Mouse (Mus musculus) heart, embryonic 11.5 days (tissue): ENCODE data around the gene Slc44a4. TPM values are rescaled to one million over a fixed set of nuclear protein-coding genes. Genes with fewer than 3 reads are reported as not detected.

ENCODE experiments used
- ATAC-seq: fragments of 200-750 bp; cut with Nextera tagmentation; replicated peaks from 2 replicates; pipeline ENCODE4 v1.8.0; 2017; ENCODE audit warnings: moderate library complexity; ENCODE audit not compliant: insufficient number of reproducible peaks, low FRiP score, low TSS enrichment
- H3K27ac ChIP-seq: fragments of 300-500 bp; sonication (generic); 2 replicates; pipeline ENCODE4 v1.5.1; 2014; ENCODE audit warnings: mild to moderate bottlenecking, low read depth, low read length
- H3K27me3 ChIP-seq: fragments of 300-500 bp; sonication (generic); 2 replicates; pipeline ENCODE4 v1.6.1; 2014; ENCODE audit warnings: mild to moderate bottlenecking, low read length, mixed read lengths; ENCODE audit not compliant: control insufficient read depth, insufficient read depth
- H3K36me3 ChIP-seq: fragments of 300-500 bp; sonication (generic); 2 replicates; pipeline ENCODE4 v1.6.1; 2014; ENCODE audit warnings: mild to moderate bottlenecking, low read length, moderate library complexity, mixed read lengths; ENCODE audit not compliant: control insufficient read depth, insufficient read depth
- H3K4me1 ChIP-seq: fragments of 300-500 bp; sonication (generic); 2 replicates; pipeline ENCODE4 v1.6.1; 2014; ENCODE audit warnings: low read length; ENCODE audit not compliant: control insufficient read depth, insufficient read depth
- H3K4me2 ChIP-seq: fragments of 300-500 bp; sonication (generic); 2 replicates; pipeline ENCODE4 v1.6.1; 2014; ENCODE audit warnings: mild to moderate bottlenecking, moderate library complexity
- H3K4me3 ChIP-seq: fragments of 300-500 bp; sonication (generic); 2 replicates; pipeline ENCODE4 v1.5.1; 2014; ENCODE audit warnings: low read depth, low read length
- H3K9ac ChIP-seq: fragments of 300-500 bp; sonication (generic); 2 replicates; pipeline ENCODE4 v1.6.1; 2014; ENCODE audit warnings: mild to moderate bottlenecking, low read depth, low read length, moderate library complexity
- H3K9me3 ChIP-seq: fragments of 300-500 bp; sonication (generic); replicated peaks from 2 replicates; pipeline ENCODE4 v1.6.1; 2016; ENCODE audit warnings: low read length; ENCODE audit not compliant: control insufficient read depth
- WGBS: fragments of 180-500 bp; shearing (Covaris S2); extraction: QIAGEN DNeasy Blood & Tissue Kit; methylation state at CpG from one replicate; pipeline ENCODE4 v1.1.7; 2014; ENCODE audit not compliant: insufficient replicate concordance; 5-methylcytosine and 5-hydroxymethylcytosine counted together
- polyA plus RNA-seq: library from polyadenylated mRNA; unstranded; fragments of >200 nt; fragmentation: Nextera tagmentation; extraction: Ambion mirVana; gene quantifications from 2 replicates; pipeline ENCODE4 v1.2.1, GENCODE M21; 2014

Gene Slc44a4
- polyA plus RNA-seq, 1 experiment from 2014 or later, result 0.13 TPM

DNA sequence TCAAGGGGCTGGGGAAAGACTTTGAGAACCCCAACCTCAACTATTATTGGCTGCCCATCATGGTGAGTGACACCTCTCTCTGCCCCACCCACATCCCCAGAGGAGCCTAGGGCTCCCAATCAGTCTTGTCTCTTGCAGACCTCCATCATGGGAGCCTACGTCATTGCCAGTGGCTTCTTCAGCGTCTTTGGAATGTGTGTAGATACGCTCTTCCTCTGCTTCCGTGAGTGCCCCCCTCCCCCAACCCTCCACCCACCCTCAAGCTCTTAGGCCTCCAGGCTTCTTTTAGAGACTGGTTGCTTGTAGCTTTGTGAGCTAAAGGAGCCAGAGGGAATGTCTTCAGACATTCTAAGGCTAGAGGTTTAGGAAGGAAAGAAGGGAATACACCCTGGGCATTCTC lies 14.6 kb downstream of the Slc44a4 start:
- no peak overlapping the region for H3K27ac ChIP-seq
- no peak overlapping the region for H3K4me2 ChIP-seq
- peaks cover 7% of the 10 kb centered on the region; the same call in 1 of the 2 replicates for H3K4me1 ChIP-seq
- no peak overlapping the region for H3K4me3 ChIP-seq
- H3K27me3 ChIP-seq, result no peaks in the 10 kb centered on the region
- ATAC-seq, result no peak
- no peak overlapping the region for H3K9ac ChIP-seq
- H3K9me3 ChIP-seq, result no peaks in the 10 kb centered on the region
- 32% methylated on average over 4 of the region's 4 CpGs for WGBS
- 0 out of 2 replicates have a peak, but pooled peaks cover 2% of the 10 kb centered on the region for H3K36me3 ChIP-seq

DNA sequence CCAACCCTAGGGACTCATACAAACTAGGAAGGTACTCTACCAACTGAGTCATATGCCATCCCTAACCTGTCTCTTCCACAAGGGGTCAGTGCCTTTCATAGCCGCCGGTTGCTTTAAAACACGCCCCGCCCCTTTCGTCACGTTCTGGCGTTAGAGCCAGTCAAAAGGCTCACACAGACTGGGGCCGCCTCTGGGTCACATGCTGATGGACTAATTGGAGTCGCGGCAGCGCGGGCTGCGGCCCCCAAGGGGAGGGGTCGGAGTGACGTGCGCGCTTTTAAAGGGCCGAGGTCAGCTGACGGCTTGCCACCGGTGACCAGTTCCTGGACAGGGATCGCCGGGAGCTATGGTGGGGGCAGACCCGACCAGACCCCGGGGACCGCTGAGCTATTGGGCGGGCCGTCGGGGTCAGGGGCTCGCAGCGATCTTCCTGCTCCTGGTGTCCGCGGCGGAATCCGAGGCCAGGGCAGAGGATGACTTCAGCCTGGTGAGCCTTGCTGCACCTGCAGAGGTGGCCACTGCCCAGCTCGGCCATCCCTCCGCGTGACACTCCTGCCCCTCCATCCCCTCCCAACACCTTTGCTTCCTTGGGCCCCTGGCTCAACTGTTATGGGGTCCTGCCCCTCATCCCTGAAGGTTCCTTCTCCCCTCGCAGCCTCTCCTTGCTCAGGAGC lies 16.9 kb downstream of the Slc44a4 start, which contains the start of gene Neu1:
Gene Neu1, plus strand, starts transcription at position 193 of the 674 bp plus-strand sequence.
- WGBS, result 1% methylated on average over 38 of the region's 38 CpGs
- Histone ChIP-seq H3K27me3 (no peaks in the 10 kb centered on the region), H3K36me3 (0 out of 2 replicates have a peak, but pooled peaks cover 4% of the 10 kb centered on the region), H3K4me2 (peak within 1 kb of the TSS; percentile 97), H3K4me1 (peaks cover 7% of the 10 kb centered on the region; the same call in 1 of the 2 replicates), H3K27ac (no peak within 1 kb of the TSS), H3K9me3 (no peaks in the 10 kb centered on the region), H3K4me3 (peak within 1 kb of the TSS; percentile 68), H3K9ac (peak within 1 kb of the TSS; percentile 80)
- peak; percentile 92 for ATAC-seq

DNA sequence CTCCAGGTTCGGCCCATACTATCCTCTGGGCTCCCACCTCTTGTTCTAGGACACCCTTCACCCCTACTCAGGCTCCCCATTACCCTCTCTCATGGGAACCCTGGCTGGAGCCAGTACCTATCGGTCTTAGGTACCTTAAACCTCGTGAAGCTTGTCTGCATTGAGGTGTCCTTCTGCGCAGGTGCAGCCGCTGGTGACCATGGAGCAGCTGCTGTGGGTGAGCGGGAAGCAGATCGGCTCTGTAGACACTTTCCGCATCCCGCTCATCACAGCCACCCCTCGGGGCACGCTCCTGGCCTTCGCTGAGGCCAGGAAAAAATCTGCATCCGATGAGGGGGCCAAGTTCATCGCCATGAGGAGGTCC lies 17.5 kb downstream of the Slc44a4 start:
- no peak; the same call in 1 of the 2 replicates for ATAC-seq
- Histone ChIP-seq H3K4me2 (peak overlapping the region; percentile 97), H3K27me3 (no peaks in the 10 kb centered on the region), H3K27ac (no peak overlapping the region), H3K9ac (peak overlapping the region; percentile 80), H3K36me3 (0 out of 2 replicates have a peak, but pooled peaks cover 4% of the 10 kb centered on the region), H3K4me1 (peaks cover 7% of the 10 kb centered on the region; the same call in 1 of the 2 replicates), H3K4me3 (peak overlapping the region; percentile 68), H3K9me3 (no peaks in the 10 kb centered on the region)
- WGBS, result 15% methylated on average over 14 of the region's 14 CpGs

DNA sequence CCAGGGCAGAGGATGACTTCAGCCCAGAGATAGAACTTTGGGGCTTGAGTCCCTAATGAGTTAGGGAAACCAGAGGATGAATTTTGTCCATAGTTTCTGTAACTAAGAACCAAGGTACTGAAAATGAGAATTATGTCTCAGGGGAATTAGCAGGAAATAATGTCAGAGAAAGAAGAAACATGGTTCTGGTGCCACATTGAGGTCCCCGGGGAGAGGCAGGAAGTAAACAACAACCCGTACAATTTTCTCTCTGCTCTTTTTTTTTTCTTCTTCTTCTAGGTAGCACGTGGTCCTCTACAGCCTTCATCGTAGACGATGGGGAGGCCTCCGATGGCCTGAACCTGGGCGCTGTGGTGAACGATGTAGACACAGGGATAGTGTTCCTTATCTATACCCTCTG lies 18.0 kb downstream of the Slc44a4 start:
- ATAC-seq, result no peak
- Histone ChIP-seq H3K4me3 (peak overlapping the region; percentile 68), H3K9ac (peak overlapping the region; percentile 80), H3K4me1 (peaks cover 7% of the 10 kb centered on the region; the same call in 1 of the 2 replicates), H3K9me3 (no peaks in the 10 kb centered on the region), H3K27ac (no peak overlapping the region), H3K27me3 (no peaks in the 10 kb centered on the region), H3K4me2 (peak overlapping the region; percentile 97), H3K36me3 (0 out of 2 replicates have a peak, but pooled peaks cover 4% of the 10 kb centered on the region)
- 88% methylated on average over 8 of the region's 8 CpGs for WGBS

DNA sequence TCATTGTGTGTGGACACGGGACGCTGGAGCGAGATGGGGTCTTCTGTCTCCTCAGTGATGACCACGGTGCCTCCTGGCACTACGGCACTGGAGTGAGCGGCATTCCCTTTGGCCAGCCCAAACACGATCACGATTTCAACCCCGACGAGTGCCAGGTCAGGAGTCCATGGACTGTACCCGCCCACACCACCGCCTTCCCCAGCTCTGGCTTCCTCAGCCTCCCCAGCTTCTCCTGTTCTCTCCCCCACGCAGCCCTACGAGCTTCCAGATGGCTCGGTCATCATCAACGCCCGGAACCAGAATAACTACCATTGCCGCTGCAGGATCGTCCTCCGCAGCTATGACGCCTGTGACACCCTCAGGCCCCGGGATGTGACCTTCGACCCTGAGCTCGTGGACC lies 19.8 kb downstream of the Slc44a4 start:
- Histone ChIP-seq H3K9me3 (no peaks in the 10 kb centered on the region), H3K27ac (no peak overlapping the region), H3K4me2 (no peak overlapping the region; the same call in 1 of the 2 replicates), H3K4me3 (no peak overlapping the region), H3K27me3 (no peaks in the 10 kb centered on the region), H3K9ac (no peak overlapping the region), H3K36me3 (0 out of 2 replicates have a peak, but pooled peaks cover 4% of the 10 kb centered on the region), H3K4me1 (peaks cover 4% of the 10 kb centered on the region; the same call in 1 of the 2 replicates)
- 68% methylated on average over 24 of the region's 24 CpGs for WGBS
- no peak for ATAC-seq

DNA sequence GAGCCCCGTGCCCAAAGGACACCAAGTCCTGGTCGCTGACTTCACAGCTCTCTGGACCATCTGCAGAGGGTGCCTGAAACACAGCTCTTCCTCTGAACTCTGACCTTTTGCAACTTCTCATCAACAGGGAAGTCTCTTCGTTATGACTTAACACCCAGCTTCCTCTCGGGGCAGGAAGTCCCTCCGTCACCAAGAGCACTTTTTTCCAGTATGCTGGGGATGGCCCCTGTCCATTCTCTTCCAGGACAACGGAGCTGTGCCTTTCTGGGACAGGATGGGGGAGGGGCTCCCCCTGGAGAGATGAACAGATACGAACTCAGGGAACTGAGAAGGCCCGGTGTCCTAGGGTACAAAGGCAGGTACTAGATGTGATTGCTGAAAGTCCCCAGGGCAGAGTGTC lies 20.6 kb downstream of the Slc44a4 start:
- peak overlapping the region; percentile 8; the same call in 1 of the 2 replicates for H3K4me2 ChIP-seq
- H3K9ac ChIP-seq, result peak overlapping the region; percentile 16; the same call in 1 of the 2 replicates
- 0 out of 2 replicates have a peak, but pooled peaks cover 4% of the 10 kb centered on the region for H3K36me3 ChIP-seq
- no peak overlapping the region for H3K27ac ChIP-seq
- no peaks in the 10 kb centered on the region for H3K9me3 ChIP-seq
- no peak overlapping the region for H3K4me3 ChIP-seq
- 43% methylated on average over 8 of the region's 8 CpGs for WGBS
- H3K4me1 ChIP-seq, result peaks cover 4% of the 10 kb centered on the region; the same call in 1 of the 2 replicates
- no peaks in the 10 kb centered on the region for H3K27me3 ChIP-seq
- no peak for ATAC-seq

DNA sequence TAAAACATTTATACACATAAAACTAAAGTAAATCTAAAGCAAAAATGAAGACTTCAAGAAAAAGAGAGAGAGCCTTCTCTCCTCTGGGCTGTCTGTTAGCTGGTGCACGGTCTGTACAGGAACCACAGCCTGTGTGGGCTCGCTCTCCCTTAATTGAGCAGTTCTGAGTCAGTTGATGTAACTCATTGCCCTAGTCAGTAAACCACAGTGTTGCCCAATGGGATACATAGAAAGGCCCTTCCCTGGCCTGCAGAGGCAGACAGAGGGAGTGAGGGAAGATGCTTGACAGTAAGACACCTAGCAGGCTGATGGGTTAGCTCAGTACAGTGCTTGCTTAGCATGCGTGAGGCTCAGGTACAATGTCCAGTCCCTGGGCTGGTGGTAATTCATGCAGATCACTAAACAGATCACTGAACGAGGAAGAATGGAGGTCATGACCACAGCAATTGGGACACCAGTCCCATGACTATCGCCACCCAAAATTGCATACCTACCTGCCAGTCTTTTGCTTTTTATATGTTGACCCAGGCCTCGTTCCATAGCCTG lies 23.8 kb downstream of the Slc44a4 start:
- 0 out of 2 replicates have a peak, but pooled peaks cover 2% of the 10 kb centered on the region for H3K36me3 ChIP-seq
- ATAC-seq, result no peak
- no peak overlapping the region for H3K4me3 ChIP-seq
- 83% methylated on average over 6 of the region's 6 CpGs for WGBS
- no peaks in the 10 kb centered on the region for H3K27me3 ChIP-seq
- no peak overlapping the region for H3K27ac ChIP-seq
- no peaks in the 10 kb centered on the region for H3K4me1 ChIP-seq
- H3K9me3 ChIP-seq, result no peaks in the 10 kb centered on the region
- no peak overlapping the region for H3K4me2 ChIP-seq
- H3K9ac ChIP-seq, result no peak overlapping the region

DNA sequence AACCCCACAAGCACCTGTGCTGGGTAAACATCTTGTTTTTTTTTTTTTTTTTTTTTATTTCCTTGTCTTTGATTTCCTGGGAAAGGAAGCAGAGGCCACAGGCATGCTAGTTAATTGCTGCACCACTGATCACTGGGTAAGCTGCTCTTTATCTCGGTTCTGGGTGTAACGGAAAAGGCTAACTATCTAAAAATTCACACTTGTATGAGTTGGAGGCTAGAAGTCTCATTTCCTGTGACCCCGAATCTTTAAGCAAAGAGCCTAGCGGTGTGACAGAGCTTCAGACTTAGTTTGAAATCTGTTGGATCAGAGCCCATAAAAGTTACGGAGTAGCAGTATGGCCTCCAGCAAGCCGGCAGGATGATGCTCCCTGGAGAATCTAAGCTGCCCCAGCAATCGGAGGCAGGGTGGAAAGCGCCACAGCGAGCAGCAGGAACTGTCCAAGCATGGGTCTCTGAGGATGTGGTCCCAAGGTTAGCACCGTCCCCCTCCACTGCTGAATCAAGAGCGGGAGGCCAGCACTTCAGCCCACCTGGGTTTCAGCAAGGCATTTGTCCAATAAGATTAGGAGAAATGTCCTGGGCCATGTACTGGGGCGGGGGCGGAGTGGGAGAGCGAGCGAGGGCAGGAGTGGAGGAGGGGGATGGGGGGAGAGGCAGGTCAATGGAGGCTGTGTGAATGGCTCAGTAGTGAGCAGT lies 27.2 kb downstream of the Slc44a4 start:
- H3K27me3 ChIP-seq, result no peaks in the 10 kb centered on the region
- H3K9me3 ChIP-seq, result no peaks in the 10 kb centered on the region
- H3K4me2 ChIP-seq, result peak overlapping the region; percentile 68
- no peak; the same call in 1 of the 2 replicates for ATAC-seq
- H3K4me1 ChIP-seq, result no peaks in the 10 kb centered on the region
- H3K9ac ChIP-seq, result peak overlapping the region; percentile 67
- H3K4me3 ChIP-seq, result peak overlapping the region; percentile 36
- no peaks in the 10 kb centered on the region for H3K36me3 ChIP-seq
- WGBS, result 7% methylated on average over 15 of the region's 15 CpGs
- H3K27ac ChIP-seq, result peak overlapping the region; percentile 66
